Mouse (Mus musculus) liver, adult 2 months (tissue): ENCODE measurements at regions not wholly inside any gene's neighbourhood (a gene's known extent, or its start where the extent isn't known, plus 50 kb on each side); places are given as distances from the start of the nearest gene placed in this dataset.

Experiments used
- CTCF ChIP-seq: fragments of 200-500 bp; IDR thresholded peaks from 2 replicates; pipeline ENCODE4 v1.5.1; 2011; ENCODE audit warnings: low read depth, low read length, control low read depth
- POLR2A ChIP-seq: fragments of 200-500 bp; IDR thresholded peaks from 2 replicates; pipeline ENCODE4 v1.6.1; 2011; ENCODE audit warnings: low read length, control low read depth; ENCODE audit not compliant: insufficient read depth; ENCODE audit errors: extremely low read depth

DNA sequence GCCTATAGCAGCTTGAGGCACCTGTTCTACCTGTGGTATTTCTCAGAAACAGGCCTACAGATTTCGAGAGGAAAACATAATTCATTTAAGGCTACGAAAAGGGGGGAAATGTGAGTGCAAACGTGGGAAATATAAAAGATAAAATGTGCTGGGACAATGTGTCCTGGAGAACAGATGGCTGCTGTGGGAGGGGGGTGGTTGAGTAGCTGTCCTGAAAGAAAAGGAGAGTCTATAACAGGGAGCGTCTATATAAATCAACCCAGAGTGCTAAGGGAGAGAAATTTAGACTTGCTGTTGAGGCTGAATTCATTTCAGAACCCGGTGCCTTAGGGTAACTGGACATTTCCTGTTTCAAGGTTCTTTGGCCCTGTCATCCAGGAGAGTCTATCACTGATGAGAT is 625.5 kb upstream of the Pou3f3 start:
- TF ChIP-seq CTCF (no peak), POLR2A (no peak)
